Mouse (Mus musculus): ENCODE measurements around the gene Pomc. TPM values are rescaled to one million over a fixed set of nuclear protein-coding genes. Genes with fewer than 3 reads are reported as not detected.
A peak's percentile ranks its signal among the peaks of the same experiment; 100 is the strongest.
"Not testable (repeated sequence)": the region's sequence is repeated elsewhere in the genome, so short reads cannot be mapped to it uniquely, and the experiment has no call there.

Pomc gene
- polyA plus RNA-seq, 1 experiment, result 4.9 TPM

DNA sequence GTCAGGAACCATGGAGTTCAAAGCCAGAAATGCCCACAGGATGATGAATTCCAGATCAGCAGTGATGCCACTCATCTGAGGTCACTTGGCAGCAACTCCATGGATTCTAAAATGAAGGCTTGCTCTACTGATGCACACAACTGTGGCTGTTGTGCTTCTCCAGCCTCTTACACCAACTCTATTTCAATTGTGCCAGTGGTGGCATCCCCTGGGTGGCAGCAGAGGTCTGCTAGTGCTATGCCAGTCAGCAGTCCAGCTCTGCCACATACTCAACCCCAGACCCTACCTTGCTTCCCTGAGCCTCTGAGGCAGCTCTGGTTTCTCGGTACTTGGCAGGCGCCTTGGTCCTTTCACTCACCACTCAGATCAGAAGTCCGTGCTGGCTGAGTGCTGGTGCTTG lies 25.9 kb upstream of the Pomc start:
- peak; percentile 31 for DNase-seq (ENCODE audit: low read depth)
- TF ChIP-seq CTCF (IDR thresholded peaks at IDR 0.05; ENCODE audit: borderline replicate concordance, extremely low read depth, insufficient read depth, insufficient read length) (peak; percentile 33; the same call in 1 of the 2 replicates), POLR2A (IDR thresholded peaks at IDR 0.05; ENCODE audit: borderline replicate concordance, extremely low read depth, insufficient read depth, insufficient read length, poor library complexity, severe bottlenecking) (no peak)

DNA sequence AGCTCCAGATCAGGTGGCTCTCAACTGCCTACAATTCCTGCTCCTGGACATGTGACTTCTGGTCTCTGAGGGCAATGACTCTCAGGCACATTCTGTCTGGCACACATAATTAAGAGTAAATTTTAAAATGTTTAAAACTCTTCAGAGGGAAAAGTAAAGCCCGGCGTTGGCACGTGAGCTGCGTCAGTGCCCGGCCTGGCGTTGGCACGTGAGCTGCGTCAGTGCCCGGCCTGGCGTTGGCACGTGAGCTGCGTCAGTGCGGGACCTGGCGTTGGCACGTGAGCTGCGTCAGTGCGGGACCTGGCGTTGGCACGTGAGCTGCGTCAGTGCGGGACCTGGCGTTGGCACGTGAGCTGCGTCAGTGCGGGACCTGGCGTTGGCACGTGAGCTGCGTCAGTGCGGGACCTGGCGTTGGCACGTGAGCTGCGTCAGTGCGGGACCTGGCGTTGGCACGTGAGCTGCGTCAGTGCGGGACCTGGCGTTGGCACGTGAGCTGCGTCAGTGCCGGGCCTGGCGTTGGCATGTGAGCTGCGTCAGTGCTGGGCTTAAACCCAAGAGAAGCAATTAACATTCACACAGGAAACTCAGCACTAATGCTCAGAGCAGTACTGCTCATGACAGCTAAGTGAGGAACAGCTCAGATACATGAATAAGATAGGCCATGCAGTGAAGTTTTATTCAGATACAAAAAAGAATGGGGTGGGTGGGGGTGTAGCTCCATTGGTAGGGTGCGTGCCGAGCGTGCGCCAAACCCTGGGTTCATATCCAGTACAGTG lies 24.5 kb upstream of the Pomc start:
- peak; percentile 72 for DNase-seq (ENCODE audit: low read depth)

DNA sequence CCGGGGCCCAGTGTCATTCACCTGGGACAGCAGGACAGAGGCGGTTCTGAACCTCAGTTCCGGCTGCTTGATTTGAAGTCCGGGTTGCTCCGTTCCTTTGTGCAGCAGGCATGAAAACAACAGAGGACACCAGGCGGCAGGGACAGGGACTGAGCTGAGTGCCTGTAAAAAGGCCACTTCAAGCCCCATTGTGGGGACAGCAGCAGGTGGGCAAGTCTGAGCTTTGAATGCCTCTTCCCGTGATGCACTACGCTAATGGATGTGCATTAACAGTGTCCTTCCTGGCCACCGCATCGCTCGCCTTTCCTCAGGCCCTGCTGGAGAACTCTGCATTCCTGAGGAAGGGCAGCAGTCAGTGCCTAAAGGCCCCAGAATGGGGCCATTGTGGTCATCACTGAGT lies 12.7 kb upstream of the Pomc start:
- TF ChIP-seq CTCF (IDR thresholded peaks at IDR 0.05; ENCODE audit: borderline replicate concordance, extremely low read depth, insufficient read depth, insufficient read length), result no peak
- TF ChIP-seq POLR2A (IDR thresholded peaks at IDR 0.05; ENCODE audit: borderline replicate concordance, extremely low read depth, insufficient read depth, insufficient read length, poor library complexity, severe bottlenecking), result no peak
- peak; percentile 59 for DNase-seq (ENCODE audit: low read depth)

DNA sequence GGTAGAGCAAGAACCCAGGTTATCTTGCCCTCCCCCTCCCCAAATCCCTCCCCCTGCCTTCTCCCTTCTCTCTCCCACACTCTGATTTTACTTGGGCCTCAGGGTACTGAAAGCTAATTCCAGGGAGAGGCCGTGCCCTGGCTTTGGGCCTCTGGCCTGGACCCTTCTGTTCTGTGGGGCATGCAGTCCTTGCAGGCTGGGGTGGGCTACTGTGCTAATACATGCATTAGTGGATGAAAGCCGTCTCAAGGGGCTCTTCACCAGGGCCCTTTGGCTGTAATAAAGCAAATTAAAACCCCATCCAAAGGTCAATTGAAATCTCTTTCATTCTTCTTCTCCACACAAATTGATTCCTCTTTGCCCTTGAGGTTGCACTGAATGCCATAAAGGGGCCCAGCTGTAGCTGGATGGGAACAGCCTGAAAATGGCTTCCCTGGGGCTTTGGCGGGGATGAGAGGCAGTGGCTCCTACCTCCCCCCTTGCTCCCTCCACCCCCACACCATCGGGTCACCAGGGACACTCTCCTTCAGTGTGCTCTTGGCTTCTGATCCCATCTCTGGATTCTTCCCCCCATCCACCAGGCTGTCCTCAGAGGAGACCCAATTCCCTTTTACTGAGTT lies 10.2 kb upstream of the Pomc start:
- TF ChIP-seq POLR2A (IDR thresholded peaks at IDR 0.05; ENCODE audit: borderline replicate concordance, extremely low read depth, insufficient read depth, insufficient read length, poor library complexity, severe bottlenecking) (no peak), CTCF (IDR thresholded peaks at IDR 0.05; ENCODE audit: borderline replicate concordance, extremely low read depth, insufficient read depth, insufficient read length) (no peak)
- DNase-seq (ENCODE audit: low read depth), result peak; percentile 34

DNA sequence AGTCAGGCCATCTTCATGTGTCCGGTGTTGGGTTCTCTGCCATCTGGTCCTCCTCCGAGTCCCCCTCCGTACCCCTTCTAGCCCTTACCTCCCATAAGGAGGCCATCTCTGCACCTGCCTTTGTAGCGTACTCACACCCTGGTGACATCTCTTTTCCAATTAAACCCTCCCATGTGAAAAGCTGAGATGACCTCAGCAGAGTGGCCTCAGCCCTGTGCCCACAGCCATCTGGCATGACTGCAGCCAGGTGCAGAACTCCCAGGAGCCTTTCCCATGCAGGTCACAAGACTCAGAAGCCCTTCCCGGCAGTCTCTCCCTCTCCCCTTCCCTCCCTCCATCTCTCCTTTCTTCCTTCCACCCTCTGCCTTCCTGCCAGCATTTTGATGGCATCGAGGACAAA lies 7.2 kb upstream of the Pomc start:
- TF ChIP-seq POLR2A (IDR thresholded peaks at IDR 0.05; ENCODE audit: borderline replicate concordance, extremely low read depth, insufficient read depth, insufficient read length, poor library complexity, severe bottlenecking), result no peak
- TF ChIP-seq CTCF (IDR thresholded peaks at IDR 0.05; ENCODE audit: borderline replicate concordance, extremely low read depth, insufficient read depth, insufficient read length), result no peak
- no peak for DNase-seq (ENCODE audit: low read depth)

DNA sequence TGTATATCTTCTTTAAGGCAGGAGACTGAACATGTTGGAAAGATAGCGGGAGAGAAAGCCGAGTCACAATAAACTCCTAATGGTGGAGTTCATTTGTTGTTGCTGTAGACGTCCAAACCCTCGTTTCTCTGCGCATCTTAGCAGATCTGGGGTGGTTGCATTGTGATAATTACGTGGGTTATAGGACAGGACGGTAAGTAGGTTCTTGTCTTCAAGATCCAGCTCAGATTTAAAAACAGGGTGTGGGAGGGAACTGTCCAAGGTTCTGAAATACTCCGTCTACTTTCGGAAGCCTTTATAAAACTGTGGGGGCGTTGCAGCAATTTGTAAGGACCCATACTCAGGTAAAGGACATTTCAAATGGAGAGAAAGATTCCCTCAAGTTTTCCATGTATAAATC lies 620 bp downstream of the Pomc start:
- DNase-seq (ENCODE audit: low read depth), result peak; percentile 37
- TF ChIP-seq POLR2A (IDR thresholded peaks at IDR 0.05; ENCODE audit: borderline replicate concordance, extremely low read depth, insufficient read depth, insufficient read length, poor library complexity, severe bottlenecking), result no peak
- TF ChIP-seq CTCF (IDR thresholded peaks at IDR 0.05; ENCODE audit: borderline replicate concordance, extremely low read depth, insufficient read depth, insufficient read length), result no peak

DNA sequence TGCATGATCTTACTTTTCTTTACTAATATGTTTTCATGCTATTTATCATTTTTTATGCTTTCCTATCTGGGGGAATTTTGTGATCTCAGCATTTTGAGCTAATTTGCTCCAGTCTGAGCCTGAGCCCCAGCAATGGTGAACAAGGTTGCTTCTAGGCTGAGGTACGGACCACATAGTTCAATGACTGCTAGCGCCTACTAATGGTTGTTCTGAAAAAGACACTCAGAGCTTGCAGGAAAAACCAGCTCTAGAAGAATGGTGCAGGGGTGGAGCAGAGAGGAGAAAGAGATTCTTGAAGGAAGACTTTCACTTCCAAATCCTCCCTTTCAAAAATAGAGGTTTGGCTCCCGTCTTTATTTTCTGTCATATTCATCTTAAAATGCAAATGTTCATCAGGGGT lies 1.6 kb downstream of the Pomc start:
- no peak for TF ChIP-seq POLR2A (IDR thresholded peaks at IDR 0.05; ENCODE audit: borderline replicate concordance, extremely low read depth, insufficient read depth, insufficient read length, poor library complexity, severe bottlenecking)
- peak; percentile 56; the same call in 1 of the 2 replicates for TF ChIP-seq CTCF (IDR thresholded peaks at IDR 0.05; ENCODE audit: borderline replicate concordance, extremely low read depth, insufficient read depth, insufficient read length)
- DNase-seq (ENCODE audit: low read depth), result peak; percentile 54

DNA sequence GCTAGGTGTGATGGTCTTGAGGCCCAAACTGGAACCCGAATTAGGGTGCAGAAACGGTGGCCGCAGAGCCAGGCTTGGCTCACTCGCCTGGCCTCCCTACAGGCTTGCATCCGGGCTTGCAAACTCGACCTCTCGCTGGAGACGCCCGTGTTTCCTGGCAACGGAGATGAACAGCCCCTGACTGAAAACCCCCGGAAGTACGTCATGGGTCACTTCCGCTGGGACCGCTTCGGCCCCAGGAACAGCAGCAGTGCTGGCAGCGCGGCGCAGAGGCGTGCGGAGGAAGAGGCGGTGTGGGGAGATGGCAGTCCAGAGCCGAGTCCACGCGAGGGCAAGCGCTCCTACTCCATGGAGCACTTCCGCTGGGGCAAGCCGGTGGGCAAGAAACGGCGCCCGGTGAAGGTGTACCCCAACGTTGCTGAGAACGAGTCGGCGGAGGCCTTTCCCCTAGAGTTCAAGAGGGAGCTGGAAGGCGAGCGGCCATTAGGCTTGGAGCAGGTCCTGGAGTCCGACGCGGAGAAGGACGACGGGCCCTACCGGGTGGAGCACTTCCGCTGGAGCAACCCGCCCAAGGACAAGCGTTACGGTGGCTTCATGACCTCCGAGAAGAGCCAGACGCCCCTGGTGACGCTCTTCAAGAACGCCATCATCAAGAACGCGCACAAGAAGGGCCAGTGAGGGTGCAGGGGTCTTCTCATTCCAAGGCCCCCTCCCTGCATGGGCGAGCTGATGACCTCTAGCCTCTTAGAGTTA lies 5.2 kb downstream of the Pomc start:
- TF ChIP-seq CTCF (IDR thresholded peaks at IDR 0.05; ENCODE audit: borderline replicate concordance, extremely low read depth, insufficient read depth, insufficient read length) (no peak), POLR2A (IDR thresholded peaks at IDR 0.05; ENCODE audit: borderline replicate concordance, extremely low read depth, insufficient read depth, insufficient read length, poor library complexity, severe bottlenecking) (peak; percentile 76; the same call in 1 of the 2 replicates)

DNA sequence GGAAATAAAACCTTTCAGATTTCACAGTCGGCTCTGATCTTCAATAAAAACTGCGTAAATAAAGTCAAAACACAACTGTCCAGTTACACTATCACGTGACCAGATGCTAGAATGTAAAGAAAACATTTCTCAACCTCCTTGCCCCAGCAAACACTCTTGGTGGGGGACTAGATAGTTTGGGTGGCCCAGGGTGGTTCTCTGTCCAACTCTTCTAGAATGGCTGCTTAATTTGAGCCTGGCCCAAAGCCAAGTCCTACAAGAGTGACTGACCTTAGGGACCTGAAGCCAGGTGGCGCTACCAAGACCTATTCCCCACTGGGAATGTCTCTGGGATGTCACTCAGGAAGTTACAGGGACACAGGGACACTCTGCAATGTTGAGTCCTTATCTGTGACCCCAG lies 5.8 kb downstream of the Pomc start:
- TF ChIP-seq CTCF (IDR thresholded peaks at IDR 0.05; ENCODE audit: borderline replicate concordance, extremely low read depth, insufficient read depth, insufficient read length) (no peak), POLR2A (IDR thresholded peaks at IDR 0.05; ENCODE audit: borderline replicate concordance, extremely low read depth, insufficient read depth, insufficient read length, poor library complexity, severe bottlenecking) (no peak)
- DNase-seq (ENCODE audit: low read depth), result peak; percentile 25

More for the DNA sequence above, 5.2 kb downstream of the Pomc start:
- peak; percentile 98 for DNase-seq (ENCODE audit: low read depth)

DNA sequence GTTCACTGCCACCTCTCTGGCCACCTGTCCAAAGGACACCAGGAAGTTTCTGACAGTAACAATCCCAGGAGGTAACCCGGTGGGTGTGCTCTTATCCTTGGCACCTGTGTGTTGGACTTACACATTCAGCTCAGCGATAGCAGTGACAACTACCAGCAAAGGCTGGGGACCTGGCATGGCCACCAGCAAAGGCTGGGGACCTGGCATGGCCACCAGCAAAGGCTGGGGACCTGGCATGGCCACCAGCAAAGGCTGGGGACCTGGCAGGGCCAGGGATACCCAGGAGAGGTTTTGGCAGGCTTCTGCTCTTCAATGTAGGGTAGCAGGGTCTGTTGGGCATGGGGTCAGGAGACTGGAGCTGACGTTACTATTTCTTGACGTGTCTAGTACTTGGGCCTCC lies 12.4 kb downstream of the Pomc start:
- no peak for DNase-seq (ENCODE audit: low read depth)
- TF ChIP-seq CTCF (IDR thresholded peaks at IDR 0.05; ENCODE audit: borderline replicate concordance, extremely low read depth, insufficient read depth, insufficient read length), result no peak

DNA sequence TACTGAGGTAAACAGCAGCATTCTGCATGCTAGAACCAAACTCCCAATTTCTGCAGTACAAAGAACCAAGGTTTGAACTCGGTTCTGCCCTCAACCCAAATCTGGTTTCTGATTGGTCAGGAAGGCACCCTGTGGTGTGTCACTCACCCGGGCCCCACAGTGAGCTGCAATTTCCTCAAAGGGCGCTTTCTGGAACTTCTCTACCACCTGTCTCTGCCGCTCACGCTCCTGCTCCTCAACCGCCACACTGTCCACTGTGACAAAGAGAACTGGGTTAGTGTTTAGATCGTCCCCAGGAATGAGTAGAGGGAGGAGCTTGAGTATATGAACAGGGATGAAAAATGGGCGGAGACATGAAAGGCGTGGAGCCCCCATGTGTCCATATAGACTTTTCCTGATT lies 13.6 kb downstream of the Pomc start:
- DNase-seq (ENCODE audit: low read depth), result no peak
- TF ChIP-seq POLR2A (IDR thresholded peaks at IDR 0.05; ENCODE audit: borderline replicate concordance, extremely low read depth, insufficient read depth, insufficient read length, poor library complexity, severe bottlenecking) (no peak), CTCF (IDR thresholded peaks at IDR 0.05; ENCODE audit: borderline replicate concordance, extremely low read depth, insufficient read depth, insufficient read length) (no peak)

DNA sequence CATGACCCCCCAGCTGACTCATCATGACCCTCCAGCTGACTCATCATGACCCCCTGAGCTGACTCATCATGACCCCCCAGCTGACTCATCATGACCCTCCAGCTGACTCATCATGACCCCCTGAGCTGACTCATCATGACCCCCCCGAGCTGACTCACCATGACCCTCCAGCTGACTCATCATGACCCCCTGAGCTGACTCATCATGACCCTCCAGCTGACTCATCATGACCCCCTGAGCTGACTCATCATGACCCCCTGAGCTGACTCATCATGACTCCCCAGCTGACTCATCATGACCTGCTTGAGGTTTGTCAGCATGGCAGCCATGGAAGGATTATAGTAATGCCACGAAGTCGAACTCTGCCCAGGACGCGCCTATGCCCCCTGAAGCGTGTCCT lies 18.4 kb downstream of the Pomc start:
- not testable (repeated sequence) for DNase-seq (ENCODE audit: low read depth)
